Mouse (Mus musculus) liver, postnatal 0 days (tissue): ENCODE measurements around the gene Cnst.

Experiments used
- CTCF ChIP-seq: sonication (generic); IDR thresholded peaks from 2 replicates; pipeline ENCODE4 v1.5.1; 2016; ENCODE audit warnings: antibody characterized with exemption, low read depth
- EP300 ChIP-seq: IDR thresholded peaks from 2 replicates; pipeline ENCODE4 v1.6.1; 2016; ENCODE audit warnings: antibody characterized with exemption, low read depth, mild to moderate bottlenecking

GRCm38 (mm10) chr1:179664309-179664930, 118.2 kb downstream of the Cnst start:
- TF ChIP-seq CTCF (no peak), EP300 (no peak)
